Mouse (Mus musculus) midbrain, postnatal 0 days (tissue): ENCODE results near the gene Ltbp3. TPM values are rescaled to one million over a fixed set of nuclear protein-coding genes. Genes with fewer than 3 reads are reported as not detected.
A peak's percentile ranks its signal among the peaks of the same experiment; 100 is the strongest.

Experiments used
- ATAC-seq: fragments of 200-750 bp; cut with Nextera tagmentation; 2 replicates; pipeline ENCODE4 v1.8.0; 2017; ENCODE audit warnings: moderate number of reproducible peaks, mild to moderate bottlenecking, moderate TSS enrichment, moderate library complexity; ENCODE audit not compliant: low FRiP score
- DNase-seq: peaks from one replicate; pipeline ENCODE4 v3.0.0-alpha.2; 2015; ENCODE audit warnings: low spot score
- H3K27ac ChIP-seq: fragments of 300-500 bp; sonication (generic); 2 replicates; pipeline ENCODE4 v1.5.1; 2014; ENCODE audit warnings: low read depth, mild to moderate bottlenecking, low read length, mixed read lengths
- H3K27me3 ChIP-seq: fragments of 300-500 bp; sonication (generic); 2 replicates; pipeline ENCODE4 v1.6.1; 2014; ENCODE audit warnings: low read length, control low read depth, mixed read lengths; ENCODE audit not compliant: insufficient read depth
- H3K36me3 ChIP-seq: fragments of 300-500 bp; sonication (generic); 2 replicates; pipeline ENCODE4 v1.6.1; 2014; ENCODE audit warnings: low read length, control low read depth, mixed read lengths; ENCODE audit not compliant: insufficient read depth
- H3K4me1 ChIP-seq: fragments of 300-500 bp; sonication (generic); 2 replicates; pipeline ENCODE4 v1.6.1; 2014; ENCODE audit warnings: mild to moderate bottlenecking, control low read depth, antibody characterized with exemption, low read length, mixed read lengths; ENCODE audit not compliant: insufficient read depth
- H3K4me2 ChIP-seq: fragments of 300-500 bp; sonication (generic); 2 replicates; pipeline ENCODE4 v1.6.1; 2014; ENCODE audit warnings: low read depth, mild to moderate bottlenecking, low read length, mixed read lengths; ENCODE audit not compliant: poor library complexity, severe bottlenecking
- H3K4me3 ChIP-seq: fragments of 300-500 bp; sonication (generic); 2 replicates; pipeline ENCODE4 v1.5.1; 2014; ENCODE audit warnings: low read depth, mild to moderate bottlenecking, low read length, moderate library complexity
- H3K9ac ChIP-seq: fragments of 300-500 bp; sonication (generic); replicated peaks from 2 replicates; pipeline ENCODE4 v1.6.1; 2014; ENCODE audit warnings: mild to moderate bottlenecking, low read length, moderate library complexity, mixed read lengths; ENCODE audit not compliant: poor library complexity, severe bottlenecking
- H3K9me3 ChIP-seq: fragments of 300-500 bp; sonication (generic); 2 replicates; pipeline ENCODE4 v1.6.1; 2016; ENCODE audit warnings: low read length, control low read depth
- CTCF ChIP-seq: IDR thresholded peaks from 2 replicates; pipeline ENCODE4 v1.5.1; 2016; ENCODE audit warnings: antibody characterized with exemption, mild to moderate bottlenecking
- WGBS: fragments of 180-500 bp; shearing (Covaris S2); extraction: QIAGEN DNeasy Blood & Tissue Kit; methylation state at CpG from one replicate; pipeline ENCODE4 v1.1.7; 2014; 5-methylcytosine and 5-hydroxymethylcytosine counted together
- polyA plus RNA-seq: library from polyadenylated mRNA; unstranded; fragments of >200 nt; fragmentation: Nextera tagmentation; extraction: Ambion mirVana; gene quantifications from 2 replicates; pipeline ENCODE4 v1.2.1, GENCODE M21; 2015
- total RNA-seq: library from RNA; depleted of rRNA; stranded (reverse); fragments of >200 nt; gene quantifications from 2 replicates; pipeline ENCODE4 v1.2.3, GENCODE M21; 2014; rRNA removed

Gene Ltbp3
- total RNA-seq (28.8 and 29.3 TPM in 2 replicates), polyA plus RNA-seq (9.1 and 12.8 TPM in 2 replicates)

DNA sequence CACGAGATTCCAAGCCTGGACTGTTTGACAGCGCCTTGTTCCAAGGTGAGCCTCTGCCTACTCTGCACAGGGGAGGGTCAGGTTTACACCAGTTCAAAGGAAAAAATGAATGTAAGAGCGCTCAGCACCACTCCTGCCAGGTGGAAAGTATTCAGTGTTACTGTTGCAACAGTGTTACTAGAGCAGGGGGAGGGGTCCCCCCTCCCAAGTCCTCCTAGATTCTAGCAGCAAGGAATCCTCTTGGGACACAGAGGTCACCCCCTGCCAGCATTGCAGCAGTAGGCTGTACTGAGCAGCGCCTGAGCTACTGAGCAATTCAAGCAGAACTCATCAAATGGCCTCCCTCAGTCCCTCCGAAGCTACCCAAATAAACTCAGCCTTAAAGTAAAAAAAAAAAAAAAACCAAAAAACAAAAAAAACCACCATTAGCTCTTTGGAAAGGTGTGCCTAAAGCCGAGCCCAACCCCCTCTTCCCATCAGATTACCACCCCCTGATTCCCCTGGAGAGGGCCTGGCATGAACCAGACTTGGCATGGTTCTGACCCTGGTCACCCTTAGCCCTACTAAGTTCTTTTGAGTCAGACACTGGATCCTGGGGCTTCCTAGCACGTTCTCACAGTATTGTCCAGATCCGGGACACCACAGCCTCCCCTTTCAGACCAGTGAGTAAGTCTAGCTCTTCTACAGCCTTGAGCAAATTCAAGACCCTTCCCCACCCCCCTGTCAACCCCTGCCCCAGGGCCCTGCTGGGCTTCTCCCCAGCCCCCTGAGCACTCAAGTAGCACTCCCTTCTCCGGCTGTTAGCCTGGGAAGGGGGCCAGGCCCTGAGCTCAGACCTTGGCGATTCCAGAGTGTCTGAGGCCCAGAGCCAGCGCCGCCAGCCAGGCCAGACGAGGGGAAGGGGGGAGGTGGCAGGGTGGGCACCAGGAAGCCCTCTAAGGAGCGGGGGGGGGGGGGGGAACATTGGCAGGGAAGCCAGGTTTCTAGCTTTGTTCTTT lies at the start of gene Ltbp3:
Ltbp3 (plus strand) TSS at position 585 of the 998 bp plus-strand sequence.
- H3K4me3 ChIP-seq, result peak within 1 kb of the TSS; percentile 53
- TF ChIP-seq CTCF, result no peak
- H3K9me3 ChIP-seq, result no peaks in the 10 kb centered on the region
- H3K4me2 ChIP-seq, result peak within 1 kb of the TSS; percentile 96
- H3K27ac ChIP-seq, result peak within 1 kb of the TSS; percentile 57
- H3K9ac ChIP-seq, result peak within 1 kb of the TSS; percentile 68
- peak; percentile 88 for DNase-seq
- peaks cover 11% of the 10 kb centered on the region; the same call in 1 of the 2 replicates for H3K27me3 ChIP-seq
- peak; percentile 42 for ATAC-seq
- WGBS, result 18% methylated on average over 11 of the region's 14 CpGs
- no peaks in the 10 kb centered on the region for H3K4me1 ChIP-seq
- no peaks in the 10 kb centered on the region for H3K36me3 ChIP-seq

DNA sequence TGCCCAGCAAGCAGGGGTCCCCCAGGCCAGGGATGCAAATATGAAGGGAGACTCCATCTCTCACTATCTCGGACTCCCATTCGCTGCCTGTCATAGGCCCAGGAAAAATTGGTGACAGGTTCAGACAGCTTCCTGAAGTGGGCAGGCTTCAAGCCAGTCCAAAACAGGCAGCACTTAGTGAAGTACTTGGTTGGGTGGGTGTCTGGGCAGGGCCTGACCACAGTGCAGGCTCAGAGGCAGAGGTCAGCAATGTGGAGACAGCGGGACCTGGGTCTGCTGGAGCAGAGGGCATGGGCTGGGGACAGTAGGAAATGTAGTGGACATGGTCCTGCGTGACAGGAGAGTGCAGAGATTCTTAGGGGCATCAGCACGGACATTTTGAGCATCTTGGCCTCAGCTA lies 49.1 kb upstream of the Ltbp3 start:
- ATAC-seq (no peak), DNase-seq (no peak)
- peak overlapping the region; percentile 38 for H3K27ac ChIP-seq
- TF ChIP-seq CTCF, result no peak
- 93% methylated on average over 5 of the region's 5 CpGs for WGBS
- peaks cover 16% of the 10 kb centered on the region for H3K4me1 ChIP-seq
- peak overlapping the region; percentile 20; the same call in 1 of the 2 replicates for H3K9ac ChIP-seq
- 0 out of 2 replicates have a peak overlapping the region, but pooled peaks have one; percentile 6 for H3K4me3 ChIP-seq
- peaks cover 29% of the 10 kb centered on the region for H3K36me3 ChIP-seq
- H3K27me3 ChIP-seq, result no peaks in the 10 kb centered on the region
- H3K9me3 ChIP-seq, result no peaks in the 10 kb centered on the region
- H3K4me2 ChIP-seq, result peak overlapping the region; percentile 100; the same call in 1 of the 2 replicates

DNA sequence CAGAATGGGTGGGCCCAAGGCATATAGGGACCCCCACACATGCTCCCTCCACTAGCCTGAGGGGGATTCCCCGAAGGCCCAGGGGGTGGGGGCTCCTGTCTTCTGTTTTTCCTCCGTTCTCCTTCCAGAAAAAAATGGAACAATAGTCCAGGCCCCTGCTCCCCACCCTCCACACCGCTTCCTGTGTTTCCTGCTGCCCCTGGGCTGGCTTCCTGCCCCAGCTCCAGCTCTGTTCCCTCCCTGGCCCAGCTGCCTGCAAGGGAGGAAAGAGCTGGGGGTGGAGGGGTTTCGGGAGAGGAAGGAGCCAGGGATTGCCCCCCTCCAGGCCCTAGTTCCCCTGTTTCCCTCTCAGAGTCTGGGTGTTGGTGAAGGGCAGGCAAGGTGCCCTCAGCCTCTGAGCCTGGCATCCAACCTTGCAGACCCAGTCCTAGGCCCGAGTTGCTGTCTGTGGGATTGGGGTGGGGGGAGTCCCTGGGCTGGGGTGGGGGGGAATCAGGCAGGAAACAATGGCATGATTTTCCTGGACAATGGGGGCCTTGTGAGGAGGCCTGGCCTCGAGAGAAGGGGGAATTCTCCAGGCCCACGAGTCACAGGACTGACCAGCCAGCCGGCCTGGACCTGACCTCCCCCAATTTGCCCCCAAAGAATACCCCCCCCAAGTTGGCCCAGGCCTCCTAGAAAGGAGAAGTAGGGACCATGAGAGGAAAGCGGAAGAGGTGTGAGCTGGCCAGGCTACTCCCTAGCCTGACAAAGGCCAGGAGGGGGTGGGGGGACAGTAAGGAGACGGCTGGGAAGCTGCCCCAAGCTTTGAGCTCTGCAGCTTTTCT lies 48.4 kb upstream of the Ltbp3 start:
- DNase-seq, result no peak
- TF ChIP-seq CTCF, result no peak
- H3K27me3 ChIP-seq, result no peaks in the 10 kb centered on the region
- H3K27ac ChIP-seq, result peak overlapping the region; percentile 38
- peaks cover 14% of the 10 kb centered on the region for H3K4me1 ChIP-seq
- peaks cover 30% of the 10 kb centered on the region for H3K36me3 ChIP-seq
- ATAC-seq, result no peak
- peak overlapping the region; percentile 54 for H3K9ac ChIP-seq
- no peaks in the 10 kb centered on the region for H3K9me3 ChIP-seq
- WGBS, result 65% methylated on average over 10 of the region's 10 CpGs
- H3K4me3 ChIP-seq, result no peak overlapping the region
- peak overlapping the region; percentile 100 for H3K4me2 ChIP-seq

DNA sequence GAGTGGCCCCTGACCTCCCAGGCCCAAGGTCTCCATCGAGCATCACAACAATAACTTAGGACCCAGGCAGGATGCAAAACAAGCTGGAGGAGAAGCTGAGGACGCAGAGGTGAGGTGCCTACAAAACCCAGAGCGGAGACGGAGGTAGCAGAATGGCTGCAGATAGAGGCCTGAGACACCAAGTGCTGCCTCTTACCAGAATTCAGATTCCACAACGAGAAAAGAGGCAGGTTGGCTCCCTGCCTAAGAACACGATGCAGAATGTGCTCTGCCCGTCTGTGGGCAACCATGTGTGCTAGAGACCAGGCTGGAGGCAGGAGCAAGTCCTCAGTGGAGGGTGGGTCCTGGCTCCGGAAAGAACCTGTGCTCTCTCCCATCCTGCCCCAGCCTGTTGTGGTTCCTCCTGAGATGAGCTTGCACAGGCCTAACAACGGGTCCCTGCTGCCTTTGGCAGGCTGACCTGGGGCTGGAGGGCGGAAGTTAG lies 47.7 kb upstream of the Ltbp3 start:
- no peak for TF ChIP-seq CTCF
- no peak overlapping the region; the same call in 1 of the 2 replicates for H3K9ac ChIP-seq
- ATAC-seq (no peak), DNase-seq (no peak)
- 0 out of 2 replicates have a peak overlapping the region, but pooled peaks have one; percentile 38 for H3K27ac ChIP-seq
- H3K4me1 ChIP-seq, result peaks cover 11% of the 10 kb centered on the region; the same call in 1 of the 2 replicates
- no peaks in the 10 kb centered on the region for H3K27me3 ChIP-seq
- H3K4me3 ChIP-seq, result no peak overlapping the region
- peak overlapping the region; percentile 100 for H3K4me2 ChIP-seq
- no peaks in the 10 kb centered on the region for H3K9me3 ChIP-seq
- peaks cover 37% of the 10 kb centered on the region for H3K36me3 ChIP-seq
- WGBS, result 78% methylated on average over 10 of the region's 10 CpGs

DNA sequence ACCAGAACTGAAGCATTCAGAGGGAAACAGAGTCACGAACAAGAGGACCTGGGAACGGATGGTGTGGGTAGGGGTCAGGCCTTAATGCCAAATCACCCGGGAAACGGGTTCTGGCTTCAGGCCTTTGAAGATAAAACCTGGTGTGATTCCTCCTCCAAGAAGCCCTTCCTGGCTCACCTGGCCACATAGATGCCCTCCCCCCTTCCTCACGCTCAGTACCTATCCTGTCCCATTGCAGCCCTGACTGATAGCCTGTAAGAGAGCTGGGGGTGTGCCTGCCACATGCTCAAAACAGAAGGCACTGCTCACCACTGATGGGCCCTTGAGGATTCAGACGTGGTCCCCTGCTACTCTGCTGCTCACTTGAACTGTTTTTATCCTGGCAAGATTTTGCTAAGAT lies 46.9 kb upstream of the Ltbp3 start:
- no peak overlapping the region for H3K9ac ChIP-seq
- DNase-seq (no peak), ATAC-seq (no peak)
- no peak for TF ChIP-seq CTCF
- H3K27ac ChIP-seq, result no peak overlapping the region
- no peak overlapping the region for H3K4me3 ChIP-seq
- no peaks in the 10 kb centered on the region for H3K27me3 ChIP-seq
- 81% methylated on average over 6 of the region's 6 CpGs for WGBS
- H3K36me3 ChIP-seq, result peaks cover 44% of the 10 kb centered on the region
- peaks cover 11% of the 10 kb centered on the region; the same call in 1 of the 2 replicates for H3K4me1 ChIP-seq
- no peak overlapping the region for H3K4me2 ChIP-seq
- no peaks in the 10 kb centered on the region for H3K9me3 ChIP-seq
